Mouse (Mus musculus) hindbrain, postnatal 0 days (tissue): ENCODE results near the gene Mns1. TPM values are rescaled to one million over a fixed set of nuclear protein-coding genes. Genes with fewer than 3 reads are reported as not detected.
A peak's percentile ranks its signal among the peaks of the same experiment; 100 is the strongest.

Source experiments
- ATAC-seq: fragments of 200-750 bp; cut with Nextera tagmentation; 2 replicates; pipeline ENCODE4 v1.8.0; 2017; ENCODE audit warnings: mild to moderate bottlenecking, moderate TSS enrichment, moderate library complexity
- DNase-seq: peaks from one replicate; pipeline ENCODE4 v3.0.0-alpha.2; 2015; ENCODE audit warnings: low spot score
- H3K27ac ChIP-seq: fragments of 300-500 bp; sonication (generic); 2 replicates; pipeline ENCODE4 v1.5.1; 2014; ENCODE audit warnings: mild to moderate bottlenecking
- H3K27me3 ChIP-seq: fragments of 300-500 bp; sonication (generic); 2 replicates; pipeline ENCODE4 v1.6.1; 2014; ENCODE audit warnings: low read length, mixed read lengths; ENCODE audit not compliant: insufficient read depth
- H3K36me3 ChIP-seq: fragments of 300-500 bp; sonication (generic); 2 replicates; pipeline ENCODE4 v1.6.1; 2014; ENCODE audit warnings: low read length, mixed read lengths; ENCODE audit not compliant: insufficient read depth
- H3K4me1 ChIP-seq: fragments of 300-500 bp; sonication (generic); 2 replicates; pipeline ENCODE4 v1.6.1; 2014; ENCODE audit warnings: antibody characterized with exemption, low read length, mixed read lengths; ENCODE audit not compliant: insufficient read depth
- H3K4me2 ChIP-seq: fragments of 300-500 bp; sonication (generic); 2 replicates; pipeline ENCODE4 v1.6.1; 2014; ENCODE audit warnings: low read depth, mild to moderate bottlenecking, low read length, moderate library complexity, mixed read lengths
- H3K4me3 ChIP-seq: fragments of 300-500 bp; sonication (generic); 2 replicates; pipeline ENCODE4 v1.5.1; 2014; ENCODE audit warnings: low read length
- H3K9ac ChIP-seq: fragments of 300-500 bp; sonication (generic); replicated peaks from 2 replicates; pipeline ENCODE4 v1.6.1; 2014; ENCODE audit warnings: mild to moderate bottlenecking, low read length, moderate library complexity, mixed read lengths
- H3K9me3 ChIP-seq: fragments of 300-500 bp; sonication (generic); 2 replicates; pipeline ENCODE4 v1.6.1; 2016; ENCODE audit warnings: low read length, mixed read lengths
- CTCF ChIP-seq: IDR thresholded peaks from 2 replicates; pipeline ENCODE4 v1.5.1; 2016; ENCODE audit warnings: antibody characterized with exemption, control low read depth, low read depth
- WGBS: fragments of 180-500 bp; shearing (Covaris S2); extraction: QIAGEN DNeasy Blood & Tissue Kit; methylation state at CpG from one replicate; pipeline ENCODE4 v1.1.7; 2014; 5-methylcytosine and 5-hydroxymethylcytosine counted together
- polyA plus RNA-seq: library from polyadenylated mRNA; unstranded; fragments of >200 nt; fragmentation: Nextera tagmentation; extraction: Ambion mirVana; gene quantifications from 2 replicates; pipeline ENCODE4 v1.2.1, GENCODE M21; 2015
- total RNA-seq: library from RNA; depleted of rRNA; stranded (reverse); fragments of >200 nt; gene quantifications from 2 replicates; pipeline ENCODE4 v1.2.3, GENCODE M21; 2014

Mns1 gene
- total and polyA plus RNA-seq, 2 experiments from 2014 or later = 2.8 to 8.1 TPM

GRCm38 (mm10) chr9:72408131-72408586, 29.7 kb upstream of the Mns1 start:
- Histone ChIP-seq H3K9me3 (no peaks in the 10 kb centered on the region), H3K27ac (no peak overlapping the region), H3K4me2 (peak overlapping the region; percentile 50), H3K36me3 (no peaks in the 10 kb centered on the region), H3K4me3 (peak overlapping the region; percentile 22), H3K27me3 (no peaks in the 10 kb centered on the region), H3K9ac (no peak overlapping the region), H3K4me1 (no peaks in the 10 kb centered on the region)
- 9% methylated on average over 12 of the region's 12 CpGs for WGBS
- TF ChIP-seq CTCF = peak; percentile 96
- DNase-seq (peak; percentile 93), ATAC-seq (peak; percentile 84)

- peak; percentile 52; the same call in 1 of the 2 replicates for ATAC-seq
- no peak for TF ChIP-seq CTCF
- 44% methylated on average over 15 of the region's 15 CpGs for WGBS
Measured at GRCm38 (mm10) chr9:72409381-72410225, 28.2 kb upstream of the Mns1 start.

GRCm38 (mm10) chr9:72411746-72412145, 26.1 kb upstream of the Mns1 start:
- WGBS = 93% methylated on average over 2 of the region's 2 CpGs
- no peak for ATAC-seq
- H3K36me3 ChIP-seq = no peaks in the 10 kb centered on the region

More at GRCm38 (mm10) chr9:72409381-72410225, 28.2 kb upstream of the Mns1 start:
- Histone ChIP-seq H3K9me3 (no peaks in the 10 kb centered on the region), H3K36me3 (no peaks in the 10 kb centered on the region), H3K4me3 (no peak overlapping the region), H3K4me2 (no peak overlapping the region), H3K9ac (no peak overlapping the region), H3K27ac (no peak overlapping the region), H3K4me1 (no peaks in the 10 kb centered on the region), H3K27me3 (no peaks in the 10 kb centered on the region)
- DNase-seq = no peak

GRCm38 (mm10) chr9:72418443-72418842, 19.4 kb upstream of the Mns1 start:
- no peak for DNase-seq
- Histone ChIP-seq H3K9me3 (no peaks in the 10 kb centered on the region), H3K36me3 (no peaks in the 10 kb centered on the region), H3K4me1 (peaks cover 5% of the 10 kb centered on the region; the same call in 1 of the 2 replicates), H3K4me2 (no peak overlapping the region), H3K4me3 (no peak overlapping the region), H3K9ac (no peak overlapping the region), H3K27me3 (no peaks in the 10 kb centered on the region), H3K27ac (no peak overlapping the region)
- no peak for TF ChIP-seq CTCF
- ATAC-seq = no peak
- 76% methylated on average over 3 of the region's 3 CpGs for WGBS

More at GRCm38 (mm10) chr9:72411746-72412145, 26.1 kb upstream of the Mns1 start:
- Histone ChIP-seq H3K9me3 (no peaks in the 10 kb centered on the region), H3K4me3 (no peak overlapping the region), H3K27ac (no peak overlapping the region), H3K27me3 (no peaks in the 10 kb centered on the region), H3K4me1 (no peaks in the 10 kb centered on the region), H3K9ac (no peak overlapping the region), H3K4me2 (no peak overlapping the region)
- peak; percentile 69 for DNase-seq
- peak; percentile 78 for TF ChIP-seq CTCF

- H3K9me3 ChIP-seq = no peaks in the 10 kb centered on the region
- H3K9ac ChIP-seq = no peak overlapping the region
- DNase-seq (no peak), ATAC-seq (no peak)
- no peak overlapping the region for H3K4me2 ChIP-seq
- peaks cover 5% of the 10 kb centered on the region; the same call in 1 of the 2 replicates for H3K4me1 ChIP-seq
- WGBS = 84% methylated on average over 3 of the region's 3 CpGs
- no peaks in the 10 kb centered on the region for H3K36me3 ChIP-seq
- no peak for TF ChIP-seq CTCF
- H3K4me3 ChIP-seq = no peak overlapping the region
- no peak overlapping the region for H3K27ac ChIP-seq
- H3K27me3 ChIP-seq = no peaks in the 10 kb centered on the region
Measured at GRCm38 (mm10) chr9:72420490-72420889, 17.3 kb upstream of the Mns1 start.

GRCm38 (mm10) chr9:72422284-72422683, 15.5 kb upstream of the Mns1 start:
- Histone ChIP-seq H3K36me3 (no peaks in the 10 kb centered on the region), H3K27ac (no peak overlapping the region), H3K4me1 (peaks cover 5% of the 10 kb centered on the region; the same call in 1 of the 2 replicates), H3K9ac (no peak overlapping the region), H3K27me3 (no peaks in the 10 kb centered on the region), H3K9me3 (no peaks in the 10 kb centered on the region), H3K4me2 (no peak overlapping the region), H3K4me3 (no peak overlapping the region)
- TF ChIP-seq CTCF = no peak
- ATAC-seq (0 out of 2 replicates have a peak, but pooled peaks have one; percentile 17), DNase-seq (no peak)
- WGBS = 36% methylated on average over 11 of the region's 11 CpGs

- no peak overlapping the region for H3K4me2 ChIP-seq
- H3K9ac ChIP-seq = no peak overlapping the region
- ATAC-seq (no peak), DNase-seq (no peak)
- WGBS = 89% methylated on average over 2 of the region's 2 CpGs
- no peaks in the 10 kb centered on the region for H3K27me3 ChIP-seq
- H3K9me3 ChIP-seq = no peaks in the 10 kb centered on the region
- H3K36me3 ChIP-seq = no peaks in the 10 kb centered on the region
- no peak overlapping the region for H3K4me3 ChIP-seq
- H3K27ac ChIP-seq = no peak overlapping the region
- peaks cover 5% of the 10 kb centered on the region; the same call in 1 of the 2 replicates for H3K4me1 ChIP-seq
- no peak for TF ChIP-seq CTCF
Measured at GRCm38 (mm10) chr9:72422753-72423152, 15.1 kb upstream of the Mns1 start.
